Mouse (Mus musculus) kidney, postnatal 0 days (tissue): ENCODE results near the gene Cpne6. TPM values are rescaled to one million over a fixed set of nuclear protein-coding genes. Genes with fewer than 3 reads are reported as not detected.

Source experiments
- ATAC-seq: fragments of 200-750 bp; cut with Nextera tagmentation; replicated peaks from 2 replicates; pipeline ENCODE4 v1.8.0; 2017; ENCODE audit warnings: low read depth, moderate number of reproducible peaks, moderate TSS enrichment, moderate library complexity; ENCODE audit not compliant: low FRiP score
- DNase-seq: peaks from one replicate; pipeline ENCODE4 v3.0.0-alpha.2; 2016; ENCODE audit warnings: low spot score
- H3K27ac ChIP-seq: fragments of 300-500 bp; sonication (generic); 2 replicates; pipeline ENCODE4 v1.5.1; 2014; ENCODE audit warnings: mild to moderate bottlenecking
- H3K27me3 ChIP-seq: fragments of 300-500 bp; sonication (generic); 2 replicates; pipeline ENCODE4 v1.6.1; 2014; ENCODE audit warnings: low read length, mixed read lengths; ENCODE audit not compliant: insufficient read depth
- H3K36me3 ChIP-seq: fragments of 300-500 bp; sonication (generic); 2 replicates; pipeline ENCODE4 v1.6.1; 2014; ENCODE audit warnings: low read length, mixed read lengths; ENCODE audit not compliant: insufficient read depth
- H3K4me1 ChIP-seq: fragments of 300-500 bp; sonication (generic); replicated peaks from 2 replicates; pipeline ENCODE4 v1.6.1; 2014; ENCODE audit warnings: antibody characterized with exemption, low read length, mixed read lengths; ENCODE audit not compliant: insufficient read depth
- H3K4me2 ChIP-seq: fragments of 300-500 bp; sonication (generic); 2 replicates; pipeline ENCODE4 v1.6.1; 2014; ENCODE audit warnings: mild to moderate bottlenecking, low read length, moderate library complexity, mixed read lengths
- H3K4me3 ChIP-seq: fragments of 300-500 bp; sonication (generic); replicated peaks from 2 replicates; pipeline ENCODE4 v1.5.1; 2014; ENCODE audit warnings: low read depth, low read length
- H3K9ac ChIP-seq: fragments of 300-500 bp; sonication (generic); 2 replicates; pipeline ENCODE4 v1.6.1; 2014; ENCODE audit warnings: low read depth, low read length
- H3K9me3 ChIP-seq: fragments of 300-500 bp; sonication (generic); replicated peaks from 2 replicates; pipeline ENCODE4 v1.6.1; 2016; ENCODE audit warnings: low read length, inconsistent platforms, mixed read lengths
- CTCF ChIP-seq: IDR thresholded peaks from 2 replicates; pipeline ENCODE4 v1.5.1; 2016; ENCODE audit warnings: antibody characterized with exemption, low read depth, mild to moderate bottlenecking, moderate library complexity
- WGBS: fragments of 180-500 bp; shearing (Covaris S2); extraction: QIAGEN DNeasy Blood & Tissue Kit; methylation state at CpG from one replicate; pipeline ENCODE4 v1.1.7; 2014; 5-methylcytosine and 5-hydroxymethylcytosine counted together
- polyA plus RNA-seq: library from polyadenylated mRNA; unstranded; fragments of >200 nt; fragmentation: Nextera tagmentation; extraction: Ambion mirVana; gene quantifications from 2 replicates; pipeline ENCODE4 v1.2.1, GENCODE M21; 2015

Cpne6 gene
- polyA plus RNA-seq, 1 experiment from 2014 or later = 0.28 TPM

DNA sequence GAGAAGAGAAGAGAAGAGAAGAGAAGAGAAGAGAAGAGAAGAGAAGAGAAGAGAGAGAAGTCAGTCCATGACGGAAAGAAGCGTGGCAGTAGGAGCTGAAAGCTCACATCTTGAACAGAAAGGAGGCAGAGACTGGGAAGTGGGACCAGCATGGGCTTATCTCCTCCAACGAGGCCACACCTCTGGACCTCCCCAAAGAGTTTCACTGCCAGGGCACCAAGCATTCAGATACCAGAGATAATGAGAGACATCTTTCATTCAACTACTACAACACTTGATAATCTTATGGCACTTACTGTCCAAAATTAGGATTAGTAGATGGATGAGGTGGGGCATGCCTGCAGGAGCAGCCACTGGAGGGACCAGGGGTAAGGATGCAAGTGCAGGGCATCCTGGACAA lies 45.5 kb downstream of the Cpne6 start:
- Histone ChIP-seq H3K27me3 (no peaks in the 10 kb centered on the region), H3K4me3 (no peak overlapping the region), H3K9ac (no peak overlapping the region), H3K27ac (no peak overlapping the region), H3K36me3 (no peaks in the 10 kb centered on the region), H3K4me1 (no peaks in the 10 kb centered on the region), H3K4me2 (no peak overlapping the region), H3K9me3 (no peaks in the 10 kb centered on the region)
- DNase-seq = no peak
- ATAC-seq = no peak
- TF ChIP-seq CTCF = no peak
- WGBS = 89% methylated on average over 3 of the region's 3 CpGs

DNA sequence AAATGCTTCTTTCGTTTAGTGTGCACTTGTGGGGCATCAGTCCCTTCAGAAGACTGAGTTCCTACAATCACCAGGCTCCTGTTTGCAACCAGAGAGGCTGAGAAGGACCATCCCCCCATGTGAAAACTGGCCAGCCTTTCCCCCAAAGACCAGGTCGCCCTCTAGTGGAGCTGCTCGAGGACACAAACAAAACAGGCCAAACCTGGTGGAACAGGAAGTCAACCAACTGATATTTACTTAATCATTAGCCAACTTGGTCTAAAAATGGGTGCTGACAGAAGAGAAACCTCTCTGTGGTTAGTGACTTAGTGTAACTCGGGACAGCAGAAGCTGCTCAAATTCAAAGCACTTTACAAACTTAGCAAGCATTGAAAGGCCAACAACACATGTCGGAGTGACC lies 46.8 kb downstream of the Cpne6 start:
- no peak for ATAC-seq
- 24% methylated on average over 5 of the region's 5 CpGs for WGBS
- H3K36me3 ChIP-seq = no peaks in the 10 kb centered on the region
- peaks cover 9% of the 10 kb centered on the region; the same call in 1 of the 2 replicates for H3K4me1 ChIP-seq
- no peak overlapping the region for H3K9ac ChIP-seq
- peak overlapping the region; percentile 86 for H3K27ac ChIP-seq
- H3K4me3 ChIP-seq = no peak overlapping the region
- no peaks in the 10 kb centered on the region for H3K9me3 ChIP-seq
- H3K4me2 ChIP-seq = peak overlapping the region; percentile 18; the same call in 1 of the 2 replicates
- peak; percentile 92 for DNase-seq
- TF ChIP-seq CTCF = peak; percentile 95
- H3K27me3 ChIP-seq = no peaks in the 10 kb centered on the region

DNA sequence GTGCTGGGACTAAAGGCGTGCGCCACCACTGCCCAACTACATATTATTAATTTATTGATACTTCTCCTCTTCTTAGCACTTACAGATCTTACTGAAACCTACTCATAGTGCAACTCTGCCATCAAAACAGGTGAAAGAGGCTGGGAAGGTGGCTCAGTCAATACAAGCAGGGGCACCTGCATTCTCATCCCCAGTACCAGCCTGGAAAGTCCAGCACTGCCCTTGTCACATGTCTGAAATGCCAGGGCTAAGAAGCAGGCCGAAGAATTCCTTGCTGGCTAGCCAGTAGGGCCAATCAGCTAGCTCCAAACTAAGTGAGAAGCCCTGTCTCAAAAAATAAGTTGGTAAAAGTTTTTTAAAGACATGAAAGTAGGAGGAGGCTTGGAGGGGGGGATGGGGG lies 47.3 kb downstream of the Cpne6 start:
- ATAC-seq = no peak
- Histone ChIP-seq H3K27me3 (no peaks in the 10 kb centered on the region), H3K4me1 (peaks cover 9% of the 10 kb centered on the region; the same call in 1 of the 2 replicates), H3K4me3 (no peak overlapping the region), H3K4me2 (no peak overlapping the region), H3K9ac (no peak overlapping the region), H3K9me3 (no peaks in the 10 kb centered on the region), H3K27ac (peak overlapping the region; percentile 86), H3K36me3 (no peaks in the 10 kb centered on the region)
- WGBS = 86% methylated on average over 3 of the region's 3 CpGs
- DNase-seq = no peak
- TF ChIP-seq CTCF = no peak

DNA sequence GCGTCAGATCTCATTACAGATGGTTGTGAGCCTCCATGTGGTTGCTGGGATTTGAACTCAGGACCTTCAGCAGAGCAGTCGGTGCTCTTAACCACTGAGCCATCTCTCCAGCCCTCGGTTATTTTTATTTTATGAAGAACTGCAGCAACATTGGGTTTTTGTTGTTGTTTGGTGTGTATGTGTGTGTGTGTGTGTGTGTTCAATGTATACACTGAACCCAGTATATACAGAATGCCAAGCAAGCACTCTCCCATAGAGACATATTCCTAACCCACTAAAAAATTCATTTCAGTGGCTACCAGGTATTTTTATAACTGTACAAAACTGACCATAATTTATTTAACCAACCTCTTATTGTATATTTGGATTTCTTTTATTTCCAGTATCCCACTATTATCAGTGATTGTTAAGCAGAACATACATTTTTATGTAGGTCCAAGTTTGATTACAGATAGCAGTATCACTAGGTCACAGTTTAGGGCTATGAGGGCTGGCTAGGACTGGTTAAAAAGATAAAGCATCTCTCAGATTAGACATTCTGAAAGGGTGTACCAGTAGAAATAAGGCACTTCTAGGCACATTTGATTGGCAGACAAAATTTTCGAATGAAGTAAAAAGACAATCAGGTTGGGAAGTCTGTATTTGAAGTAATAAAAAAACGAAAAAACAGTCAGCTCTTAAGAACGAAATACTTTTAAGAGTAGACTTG lies 48.6 kb downstream of the Cpne6 start:
- no peaks in the 10 kb centered on the region for H3K9me3 ChIP-seq
- WGBS = 50% methylated on average over 6 of the region's 6 CpGs
- 0 out of 2 replicates have a peak, but pooled peaks cover 2% of the 10 kb centered on the region for H3K36me3 ChIP-seq
- H3K27me3 ChIP-seq = no peaks in the 10 kb centered on the region
- ATAC-seq (no peak), DNase-seq (no peak)
- H3K9ac ChIP-seq = peak overlapping the region; percentile 86; the same call in 1 of the 2 replicates
- TF ChIP-seq CTCF = no peak; the same call in 1 of the 2 replicates
- peak overlapping the region; percentile 85 for H3K4me2 ChIP-seq
- H3K27ac ChIP-seq = peak overlapping the region; percentile 100
- H3K4me1 ChIP-seq = peaks cover 9% of the 10 kb centered on the region; the same call in 1 of the 2 replicates
- peak overlapping the region; percentile 68 for H3K4me3 ChIP-seq

DNA sequence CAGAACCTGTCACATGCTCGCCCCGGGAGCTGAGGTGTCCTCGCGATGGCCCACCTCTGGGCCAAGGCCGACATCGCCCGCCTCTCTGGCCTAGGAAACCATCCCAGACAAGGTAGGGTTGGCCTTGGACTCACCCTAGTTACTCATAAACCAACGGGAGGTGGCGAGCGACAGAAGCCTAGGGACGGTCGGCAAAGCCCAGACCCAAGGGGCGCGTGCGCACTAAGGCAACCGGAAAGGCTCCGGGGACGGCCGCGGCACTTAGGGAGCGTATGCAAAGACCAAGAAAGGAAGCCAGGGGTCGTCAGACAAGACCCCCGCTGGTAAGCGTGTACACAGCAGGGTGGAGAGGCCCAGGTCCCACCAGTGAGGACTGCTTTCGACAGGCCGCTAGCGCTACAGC lies 49.6 kb downstream of the Cpne6 start, which contains the start of gene Dcaf11:
Gene Dcaf11, plus strand, starts transcription at position 208 of the 403 bp plus-strand sequence.
- peak; percentile 98 for DNase-seq
- Histone ChIP-seq H3K27ac (peak within 1 kb of the TSS; percentile 100), H3K9ac (peak within 1 kb of the TSS; percentile 86), H3K4me1 (peaks cover 9% of the 10 kb centered on the region; the same call in 1 of the 2 replicates), H3K4me2 (peak within 1 kb of the TSS; percentile 85), H3K9me3 (no peaks in the 10 kb centered on the region), H3K27me3 (no peaks in the 10 kb centered on the region), H3K36me3 (peaks cover 9% of the 10 kb centered on the region; the same call in 1 of the 2 replicates), H3K4me3 (peak within 1 kb of the TSS; percentile 68)
- 0% methylated on average over 27 of the region's 27 CpGs for WGBS
- peak; percentile 86 for ATAC-seq
- TF ChIP-seq CTCF = peak; percentile 41; the same call in 1 of the 2 replicates

DNA sequence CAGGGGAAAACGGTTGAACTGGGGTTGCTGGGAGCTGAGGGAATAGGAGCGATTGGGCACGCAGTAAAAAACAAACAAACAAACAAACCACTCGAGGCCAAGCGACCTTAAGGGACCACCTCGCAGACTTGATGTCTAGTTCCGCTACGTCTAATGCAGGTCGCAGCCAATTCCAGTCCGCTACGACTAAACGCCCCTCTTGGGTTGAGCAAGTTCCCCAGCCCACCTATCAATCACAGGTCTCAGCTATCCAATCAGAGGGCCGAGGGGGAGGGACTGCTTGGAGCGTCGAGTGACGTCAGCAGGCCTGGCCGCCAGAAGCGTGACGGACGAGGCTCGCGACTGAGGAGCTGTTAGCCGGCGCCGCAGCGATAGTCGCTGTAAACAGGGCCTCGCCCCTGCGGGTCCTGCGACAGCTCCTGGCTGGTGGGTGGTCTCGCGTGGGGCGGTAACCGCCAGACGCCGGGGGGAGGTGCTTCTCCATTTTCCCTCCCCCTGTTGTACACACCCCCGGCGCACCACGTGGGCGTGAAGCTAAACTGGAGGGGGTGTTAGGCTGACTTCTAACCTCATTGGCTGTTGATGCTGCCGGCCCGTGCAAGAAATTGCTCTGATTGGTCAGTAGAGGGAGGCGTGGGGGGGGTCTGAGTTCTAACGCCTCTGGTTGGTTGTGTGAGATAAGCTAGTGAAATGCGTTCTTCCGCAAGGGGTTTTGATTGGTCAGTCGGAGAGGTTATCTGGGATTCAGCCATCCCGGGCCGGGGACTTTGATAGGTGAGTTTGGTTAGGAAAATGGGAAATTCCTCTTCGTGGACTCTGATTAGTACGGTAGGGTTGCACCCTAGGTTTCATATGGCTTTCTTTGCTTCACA lies 50.2 kb downstream of the Cpne6 start, which contains the start of gene A730061H03Rik:
Gene A730061H03Rik, minus strand, starts transcription at position 205 of the 872 bp plus-strand sequence.
- Histone ChIP-seq H3K27me3 (no peaks in the 10 kb centered on the region), H3K4me2 (peak within 1 kb of the TSS; percentile 85), H3K4me3 (peak within 1 kb of the TSS; percentile 68), H3K27ac (peak within 1 kb of the TSS; percentile 100), H3K9ac (peak within 1 kb of the TSS; percentile 86), H3K9me3 (no peaks in the 10 kb centered on the region), H3K4me1 (peaks cover 9% of the 10 kb centered on the region; the same call in 1 of the 2 replicates), H3K36me3 (peaks cover 15% of the 10 kb centered on the region)
- peak; percentile 99 for DNase-seq
- no peak for TF ChIP-seq CTCF
- peak; percentile 94 for ATAC-seq
- WGBS = under 1% methylated on average over 51 of the region's 51 CpGs
